Mouse (Mus musculus) embryonic fibroblast, embryonic 13.5 days (primary cell): ENCODE measurements at regions not wholly inside any gene's neighbourhood (a gene's known extent, or its start where the extent isn't known, plus 50 kb on each side); places are given as distances from the start of the nearest gene placed in this dataset.

Experiments used
- H3K27ac ChIP-seq: 2 replicates; pipeline ENCODE4 v1.5.1; 2012; ENCODE audit warnings: low read length, control low read depth, inconsistent platforms; ENCODE audit not compliant: insufficient read depth
- H3K4me1 ChIP-seq: 2 replicates; pipeline ENCODE4 v1.6.1; 2011; ENCODE audit warnings: low read length; ENCODE audit not compliant: control insufficient read depth, insufficient read depth
- H3K4me3 ChIP-seq: 2 replicates; pipeline ENCODE4 v1.5.1; 2011; ENCODE audit warnings: mild to moderate bottlenecking, control low read depth, low read length; ENCODE audit not compliant: insufficient read depth
- CTCF ChIP-seq: IDR thresholded peaks from 2 replicates; pipeline ENCODE4 v1.5.1; 2011; ENCODE audit warnings: mild to moderate bottlenecking, control low read depth, low read length, moderate library complexity, borderline replicate concordance; ENCODE audit not compliant: insufficient read depth
- POLR2A ChIP-seq: IDR thresholded peaks from 2 replicates; pipeline ENCODE4 v1.6.1; 2011; ENCODE audit warnings: low read depth, mild to moderate bottlenecking, control low read depth, low read length, moderate library complexity

DNA sequence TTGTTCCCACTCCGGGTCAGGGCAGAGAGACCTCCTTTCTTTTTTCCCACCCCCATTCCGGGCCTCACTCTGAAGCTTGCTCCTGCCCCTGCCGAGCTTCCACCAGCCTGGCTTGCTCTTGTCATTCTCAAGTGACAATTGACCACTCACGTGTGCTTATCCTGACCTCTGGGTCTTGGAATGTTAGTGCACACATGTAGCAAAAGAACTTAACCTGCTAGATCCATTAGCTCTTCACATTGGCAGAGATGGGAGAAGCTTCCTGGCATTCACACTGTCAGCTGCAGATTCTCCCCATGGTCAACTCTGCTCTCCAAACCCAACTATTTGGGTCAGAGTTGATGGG is 199.6 kb downstream of the Ets1 start:
- TF ChIP-seq POLR2A (no peak), CTCF (no peak)
- no peak overlapping the region for H3K27ac ChIP-seq
- no peak overlapping the region for H3K4me3 ChIP-seq
- no peaks in the 10 kb centered on the region; the same call in 1 of the 2 replicates for H3K4me1 ChIP-seq

DNA sequence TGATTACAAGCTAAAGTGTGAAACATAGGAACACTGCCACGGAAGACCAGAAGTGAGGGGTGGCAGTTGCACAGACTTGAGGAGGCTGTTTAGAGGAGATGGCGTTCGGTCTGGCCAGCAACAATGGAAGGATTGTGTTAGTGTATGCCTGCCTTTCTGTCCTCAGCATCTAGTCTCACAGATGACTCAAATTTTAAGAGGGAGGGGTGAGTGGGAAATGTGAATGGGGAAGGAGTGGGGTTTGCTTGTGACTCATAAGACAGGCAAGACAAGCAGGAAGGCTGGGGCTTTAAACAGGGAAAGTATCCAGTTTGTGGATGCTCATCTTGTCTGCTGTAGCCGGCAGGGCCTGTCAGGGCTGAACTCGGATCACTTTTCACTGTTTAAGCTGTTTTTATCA is 200.3 kb downstream of the Ets1 start:
- H3K27ac ChIP-seq = peak overlapping the region; percentile 38; the same call in 1 of the 2 replicates
- H3K4me3 ChIP-seq = no peak overlapping the region

DNA sequence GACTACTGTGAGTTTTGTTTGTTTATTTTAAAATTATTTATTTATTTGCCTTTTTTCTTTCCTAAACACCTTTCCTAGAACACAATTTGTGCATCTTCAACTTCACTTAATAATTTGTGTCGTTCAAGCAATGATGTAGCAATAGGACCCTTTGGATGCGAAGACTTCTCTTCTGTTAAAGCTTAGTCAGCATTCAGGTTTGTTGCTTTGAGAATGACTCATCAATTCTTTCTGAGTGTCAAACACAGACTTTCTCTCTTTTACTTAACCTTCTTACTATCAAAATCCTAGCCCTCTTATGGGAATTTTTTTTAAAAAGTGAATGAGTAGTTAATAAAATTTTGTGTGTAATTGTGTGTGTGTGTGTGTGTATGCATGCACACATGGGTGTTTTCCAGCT is 211.3 kb downstream of the Ets1 start:
- no peak for TF ChIP-seq CTCF
- TF ChIP-seq POLR2A = no peak
- Histone ChIP-seq H3K4me3 (no peak overlapping the region), H3K27ac (no peak overlapping the region), H3K4me1 (no peaks in the 10 kb centered on the region)

More for the DNA sequence above, 200.3 kb downstream of the Ets1 start:
- TF ChIP-seq CTCF (no peak), POLR2A (no peak)
- no peaks in the 10 kb centered on the region; the same call in 1 of the 2 replicates for H3K4me1 ChIP-seq

DNA sequence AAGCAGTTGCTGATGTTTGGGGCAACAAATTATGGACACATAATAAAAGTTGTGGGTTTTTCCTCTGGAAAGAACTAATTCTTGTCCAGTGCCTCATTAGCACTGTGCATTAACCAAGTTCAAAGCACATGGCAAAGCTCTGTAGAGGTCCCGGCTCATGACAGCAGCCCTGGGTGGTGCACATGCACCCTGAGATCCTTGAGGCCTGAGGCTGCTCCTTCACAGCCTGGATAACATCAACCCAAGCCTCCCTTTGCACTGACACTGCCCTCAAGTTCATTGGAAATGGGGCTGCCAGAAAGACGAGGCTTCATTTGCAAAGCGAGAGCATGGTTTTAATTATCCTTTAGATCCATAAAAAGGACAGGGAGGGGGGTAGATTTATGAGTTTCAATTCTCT is 216.3 kb downstream of the Ets1 start:
- H3K27ac ChIP-seq = no peak overlapping the region
- TF ChIP-seq POLR2A (no peak), CTCF (no peak)
- no peak overlapping the region for H3K4me3 ChIP-seq
- H3K4me1 ChIP-seq = no peaks in the 10 kb centered on the region

DNA sequence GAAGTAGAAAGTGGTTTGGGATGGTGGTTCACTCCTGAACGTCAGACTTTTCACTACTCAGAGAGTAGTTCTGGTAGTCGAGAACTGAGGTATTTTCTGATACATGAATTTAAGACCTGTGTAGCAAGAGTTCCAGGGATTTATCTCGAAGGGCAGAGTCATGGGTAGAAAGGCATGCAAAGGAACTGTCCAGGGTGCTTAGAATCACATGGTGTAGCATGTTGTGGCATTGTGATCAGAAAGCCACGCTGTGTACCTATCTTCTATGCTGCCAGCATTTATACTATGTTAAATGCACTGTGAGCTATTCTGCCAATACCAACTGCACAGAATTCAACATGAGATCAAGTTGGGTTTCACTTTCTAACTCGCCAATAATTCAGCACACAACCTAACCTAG is 227.3 kb downstream of the Ets1 start:
- no peaks in the 10 kb centered on the region for H3K4me1 ChIP-seq
- no peak overlapping the region for H3K4me3 ChIP-seq
- no peak overlapping the region for H3K27ac ChIP-seq
- TF ChIP-seq POLR2A = no peak
- no peak for TF ChIP-seq CTCF

DNA sequence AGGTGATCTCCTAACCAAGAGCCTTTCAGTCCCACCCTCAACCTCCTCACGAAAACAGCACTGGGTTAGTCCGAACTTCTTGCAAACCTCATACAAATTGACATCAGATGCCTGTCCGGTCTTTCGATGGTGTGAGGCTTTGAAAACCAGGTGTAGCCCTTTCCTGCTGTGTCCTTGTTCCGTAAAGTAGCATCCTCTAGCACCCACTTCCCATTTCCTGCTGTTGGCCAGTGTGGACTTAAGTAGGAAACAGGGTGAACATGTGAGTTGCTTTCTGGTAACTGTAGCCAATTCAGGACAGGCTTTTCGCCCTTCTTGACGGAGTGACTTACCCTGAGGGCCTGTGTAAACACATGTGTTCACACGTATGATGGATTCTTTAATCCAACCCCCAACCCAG is 232.9 kb downstream of the Ets1 start:
- H3K27ac ChIP-seq = no peak overlapping the region
- no peaks in the 10 kb centered on the region for H3K4me1 ChIP-seq
- TF ChIP-seq CTCF = no peak
- no peak for TF ChIP-seq POLR2A
- H3K4me3 ChIP-seq = no peak overlapping the region

DNA sequence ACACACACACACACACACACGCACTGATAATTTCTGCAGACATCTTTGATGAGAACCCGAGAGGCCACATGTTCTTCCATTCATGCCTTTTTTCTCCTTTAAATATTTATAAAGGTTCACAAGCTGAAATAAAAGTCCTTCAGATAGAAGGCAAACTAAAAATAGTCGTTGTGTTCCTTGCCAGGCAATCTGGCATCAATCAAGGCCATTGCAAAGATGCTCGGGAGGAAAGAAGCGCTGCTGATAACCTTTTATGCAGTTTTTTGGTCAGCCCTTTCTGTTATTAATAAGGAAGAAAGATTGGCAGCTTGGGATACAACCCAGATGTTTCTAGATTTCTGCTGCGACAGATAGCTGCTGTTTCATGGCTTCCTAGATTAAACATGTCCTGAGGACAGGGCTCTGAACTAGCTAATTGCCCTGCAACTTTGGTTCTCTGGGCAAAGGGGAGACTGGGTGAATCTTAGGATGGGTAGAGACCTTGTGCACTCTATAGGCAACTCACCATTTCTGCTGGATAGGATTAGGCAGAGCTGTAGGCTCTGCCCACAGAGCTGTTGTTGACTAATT is 238.4 kb downstream of the Ets1 start:
- no peak overlapping the region for H3K4me3 ChIP-seq
- no peaks in the 10 kb centered on the region for H3K4me1 ChIP-seq
- no peak overlapping the region for H3K27ac ChIP-seq
- TF ChIP-seq CTCF (no peak), POLR2A (no peak)

DNA sequence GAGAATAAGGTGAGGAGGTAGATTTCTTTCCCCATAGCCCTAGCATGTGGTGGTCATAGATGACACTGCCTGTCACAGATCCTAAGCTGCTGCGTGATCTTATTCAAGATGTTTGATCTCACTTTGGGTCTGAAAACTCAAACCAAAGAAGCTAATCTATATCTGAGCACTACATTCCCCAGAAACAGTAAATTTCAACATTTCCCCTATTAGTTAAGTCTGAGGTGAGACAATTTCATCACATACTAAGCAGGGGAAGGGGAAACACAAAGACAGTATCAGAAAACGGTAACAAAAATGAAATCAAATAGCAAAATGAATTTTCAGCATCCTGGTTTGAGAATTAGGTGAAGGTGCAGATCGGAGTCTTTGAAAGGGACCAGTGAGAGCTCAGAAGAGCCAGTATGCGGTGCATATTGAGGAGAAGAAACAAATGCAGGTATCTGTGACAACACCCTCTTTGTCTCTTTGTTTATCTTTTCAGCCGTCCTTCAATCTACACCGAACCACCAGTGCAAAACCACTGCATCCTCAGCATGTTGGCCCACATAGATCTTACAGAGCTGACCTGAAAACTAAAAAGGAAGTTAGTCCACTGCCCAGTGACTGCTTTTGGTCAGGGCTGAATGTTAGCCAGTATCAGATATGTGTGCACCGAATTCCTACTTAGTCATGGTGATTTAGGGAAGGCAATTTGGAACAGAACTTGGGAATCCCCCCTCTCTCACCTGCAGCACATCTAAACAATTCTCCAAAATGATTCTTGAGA is 247.0 kb downstream of the Ets1 start:
- TF ChIP-seq CTCF (no peak), POLR2A (no peak)
- Histone ChIP-seq H3K4me3 (no peak overlapping the region), H3K27ac (no peak overlapping the region), H3K4me1 (no peaks in the 10 kb centered on the region)

DNA sequence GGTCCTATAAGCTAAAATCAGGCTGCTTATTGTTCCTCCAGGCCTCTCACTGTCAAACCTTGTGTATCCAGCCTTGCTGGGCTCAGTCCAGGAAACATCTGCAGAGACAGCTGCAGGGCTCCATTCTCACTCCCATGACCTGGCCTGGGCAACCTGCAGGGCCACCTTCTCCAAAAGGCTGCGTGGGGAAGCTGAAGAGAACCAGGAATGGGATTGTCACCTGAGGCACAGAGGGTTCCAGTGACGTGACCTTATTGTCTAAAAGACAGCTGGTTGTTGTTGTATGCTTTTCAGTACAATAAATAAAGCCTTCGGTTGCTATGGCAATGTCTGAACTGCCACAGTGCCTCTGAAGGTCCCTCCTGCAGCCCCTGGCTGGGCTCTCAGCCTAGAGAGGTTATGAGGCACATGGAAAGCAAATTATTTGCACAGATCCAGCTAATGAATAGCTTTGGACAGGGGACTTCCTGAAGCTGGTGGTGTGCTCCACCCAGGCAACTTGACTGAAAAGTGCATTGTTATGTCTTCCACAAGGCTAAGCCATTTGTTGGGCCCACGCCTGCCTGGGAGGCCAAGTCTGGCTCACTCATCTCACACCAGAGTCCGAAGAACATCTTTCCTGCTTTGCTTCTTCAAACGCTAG is 250.1 kb downstream of the Ets1 start:
- TF ChIP-seq CTCF = no peak
- TF ChIP-seq POLR2A = no peak
- Histone ChIP-seq H3K4me1 (no peaks in the 10 kb centered on the region), H3K27ac (no peak overlapping the region), H3K4me3 (no peak overlapping the region)

DNA sequence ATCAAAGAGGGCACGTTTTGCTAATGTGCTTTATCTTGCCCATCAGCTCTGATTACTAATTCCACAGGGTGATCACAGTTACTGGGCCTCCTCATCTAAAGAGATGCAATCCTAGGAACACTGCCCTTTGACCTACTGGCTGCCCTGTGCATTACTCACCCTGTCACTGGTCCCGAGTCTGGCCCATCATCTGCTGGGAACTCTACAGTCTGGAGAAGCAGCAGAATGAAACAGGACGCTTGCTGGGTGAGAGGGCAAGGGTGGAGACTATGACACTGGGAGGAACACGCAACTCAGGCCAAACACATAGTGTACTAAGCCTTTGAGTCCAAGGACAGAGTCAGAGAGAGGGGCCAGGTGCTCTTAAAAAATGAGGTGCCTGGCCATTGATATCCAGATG is 263.8 kb downstream of the Ets1 start:
- H3K27ac ChIP-seq = no peak overlapping the region
- TF ChIP-seq POLR2A (no peak), CTCF (no peak)

More for the DNA sequence above, 263.8 kb downstream of the Ets1 start:
- no peaks in the 10 kb centered on the region for H3K4me1 ChIP-seq
- no peak overlapping the region for H3K4me3 ChIP-seq
